Mouse (Mus musculus): Measurements from ENCODE around the gene Pomt2. TPM values are rescaled to one million over a fixed set of nuclear protein-coding genes. Genes with fewer than 3 reads are reported as not detected.
A peak's percentile ranks its signal among the peaks of the same experiment; 100 is the strongest.

Pomt2 gene
- total RNA-seq, 1 experiment from 2014 or later, result 7.9 TPM

DNA sequence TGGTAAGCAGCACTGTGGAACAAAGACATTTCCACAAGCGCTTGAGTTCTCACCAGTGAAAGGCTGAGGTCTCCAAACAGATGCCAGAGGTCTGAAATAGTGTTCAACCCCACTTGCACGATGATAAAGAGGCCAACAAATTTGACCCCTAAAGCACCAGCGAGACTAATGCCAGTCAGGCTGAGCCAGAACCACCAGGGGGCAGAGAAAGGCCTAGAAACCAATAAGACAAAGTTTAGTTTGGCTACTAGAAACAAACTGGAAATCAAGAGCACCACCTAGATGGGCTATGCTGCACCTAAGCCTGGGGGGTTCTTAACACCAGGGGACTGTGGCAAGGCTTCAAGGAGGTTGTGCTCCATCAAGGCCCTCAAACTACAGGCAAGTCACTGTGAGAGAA, 16.1 kb downstream of the Pomt2 start:
- ATAC-seq (replicated peaks; ENCODE audit: low read depth, poor library complexity, severe bottlenecking), result peak; percentile 65

DNA sequence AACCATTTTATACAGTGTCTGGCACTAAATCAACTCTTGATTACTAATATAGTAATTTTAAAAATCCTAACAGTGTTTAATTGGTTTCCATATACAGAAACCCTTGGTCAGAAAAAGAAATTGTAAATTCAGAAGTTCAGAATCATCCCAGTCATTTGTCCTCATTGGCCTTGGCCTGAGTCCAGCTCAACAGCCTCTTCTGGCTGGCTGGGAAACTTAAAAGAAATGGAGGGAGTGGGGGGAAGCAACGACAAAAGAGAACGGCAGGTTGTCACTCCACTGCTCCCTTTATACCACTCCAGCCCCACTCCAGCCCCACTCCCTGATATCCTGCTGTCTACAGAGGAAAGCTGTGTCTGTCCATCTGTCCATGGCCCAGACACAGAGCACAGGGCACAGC, 16.6 kb downstream of the Pomt2 start:
- no peak for ATAC-seq (replicated peaks; ENCODE audit: low read depth, poor library complexity, severe bottlenecking)

DNA sequence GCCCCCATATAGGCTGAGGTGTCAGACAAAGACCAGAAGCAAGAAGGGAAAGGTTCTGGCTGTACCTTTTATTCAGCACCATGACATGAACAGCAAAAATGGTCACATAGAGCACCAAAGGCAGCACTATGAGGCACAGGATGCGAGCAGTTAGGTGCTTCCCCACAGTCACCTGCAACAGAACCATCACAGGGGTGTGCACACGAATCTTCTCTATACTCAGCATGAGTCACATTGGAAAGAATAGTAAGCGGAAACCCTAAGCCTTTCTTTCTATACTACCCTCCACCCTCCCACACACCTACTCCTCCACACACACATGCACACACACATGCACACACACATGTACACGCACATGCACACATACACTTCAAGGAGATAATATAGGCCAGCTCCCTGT, 17.5 kb downstream of the Pomt2 start:
- no peak for ATAC-seq (replicated peaks; ENCODE audit: low read depth, poor library complexity, severe bottlenecking)

DNA sequence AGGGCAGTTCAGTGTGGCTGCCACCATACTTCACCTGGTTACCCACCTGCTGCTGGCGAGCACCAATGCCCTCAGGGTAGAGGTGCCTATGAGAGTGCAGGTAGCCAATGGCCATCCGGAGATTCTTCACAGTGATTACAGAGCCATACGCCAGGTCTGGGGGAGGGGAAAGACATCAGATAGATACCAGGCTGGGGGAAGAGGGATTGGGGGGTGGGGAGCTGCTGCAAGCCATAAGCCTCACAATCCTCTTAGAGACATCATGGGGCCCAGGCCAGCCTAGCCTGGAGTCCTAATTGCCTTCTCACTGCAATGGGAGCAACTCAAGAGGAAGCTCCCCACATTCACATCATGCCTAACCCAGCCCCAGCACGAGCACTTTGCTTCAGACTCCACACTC, 20.5 kb downstream of the Pomt2 start:
- no peak for ATAC-seq (replicated peaks; ENCODE audit: low read depth, poor library complexity, severe bottlenecking)

DNA sequence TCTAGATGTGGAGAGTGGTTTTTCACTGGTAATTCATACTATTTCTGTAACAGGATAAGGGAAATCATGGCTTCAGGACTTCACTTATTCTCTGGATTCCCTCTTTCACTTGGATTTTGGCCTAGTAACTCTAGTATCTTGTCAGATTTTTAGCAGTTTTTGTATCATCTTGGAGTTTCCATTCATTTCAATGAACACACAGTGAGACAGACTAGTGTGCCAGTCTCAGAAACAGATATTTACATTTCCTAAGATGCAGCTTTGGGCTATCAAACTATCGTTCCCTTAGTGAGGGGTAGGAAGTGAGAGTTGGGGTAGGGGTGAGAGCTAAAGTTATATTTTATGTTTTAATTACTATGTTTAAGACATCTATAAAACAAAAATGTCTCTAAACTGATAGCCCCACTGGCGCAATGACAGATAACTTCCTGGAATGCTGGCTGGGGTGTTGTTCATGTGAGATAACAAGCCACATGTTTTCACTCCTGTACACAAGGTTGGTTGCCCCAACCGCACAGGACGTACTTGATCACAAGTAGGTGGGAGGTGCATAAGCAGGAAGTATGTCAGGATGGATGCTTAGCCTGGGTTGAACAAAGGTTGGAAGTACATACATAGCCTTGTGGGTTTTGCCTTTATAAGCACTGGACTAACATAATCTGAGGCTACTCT, 25.7 kb downstream of the Pomt2 start:
- no peak; the same call in 1 of the 2 replicates for ATAC-seq (replicated peaks; ENCODE audit: low read depth, poor library complexity, severe bottlenecking)

DNA sequence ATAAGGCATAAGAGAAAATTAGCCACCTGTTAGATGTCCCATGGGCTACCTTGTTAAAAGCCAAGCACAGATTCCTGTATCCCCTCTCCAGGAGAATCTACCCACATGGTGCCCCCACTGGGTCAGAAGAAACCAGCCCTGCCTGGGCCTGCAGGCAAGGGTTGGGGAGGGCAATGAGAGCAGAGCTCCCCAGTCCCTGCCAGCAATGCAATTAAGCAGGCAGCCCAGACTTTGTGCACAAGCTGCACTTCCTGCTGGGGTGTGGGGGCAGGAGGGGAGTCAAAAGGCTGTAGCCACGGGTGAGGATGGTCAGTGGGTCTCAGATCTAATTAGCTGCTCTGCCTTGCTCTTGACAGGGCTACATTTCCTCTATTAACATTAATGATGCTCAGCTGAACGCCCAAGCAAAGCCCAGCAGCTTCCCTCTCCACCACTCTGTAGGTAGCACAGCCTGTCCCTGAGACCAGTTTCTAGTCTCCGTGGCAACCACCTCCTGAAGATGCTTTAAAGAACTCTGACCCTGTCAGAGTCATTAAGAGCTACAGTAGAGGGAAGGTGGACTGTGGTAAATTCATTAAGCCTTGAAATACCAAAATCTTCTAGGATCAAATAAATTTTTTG, 40.3 kb downstream of the Pomt2 start:
- no peak for ATAC-seq (replicated peaks; ENCODE audit: low read depth, poor library complexity, severe bottlenecking)

DNA sequence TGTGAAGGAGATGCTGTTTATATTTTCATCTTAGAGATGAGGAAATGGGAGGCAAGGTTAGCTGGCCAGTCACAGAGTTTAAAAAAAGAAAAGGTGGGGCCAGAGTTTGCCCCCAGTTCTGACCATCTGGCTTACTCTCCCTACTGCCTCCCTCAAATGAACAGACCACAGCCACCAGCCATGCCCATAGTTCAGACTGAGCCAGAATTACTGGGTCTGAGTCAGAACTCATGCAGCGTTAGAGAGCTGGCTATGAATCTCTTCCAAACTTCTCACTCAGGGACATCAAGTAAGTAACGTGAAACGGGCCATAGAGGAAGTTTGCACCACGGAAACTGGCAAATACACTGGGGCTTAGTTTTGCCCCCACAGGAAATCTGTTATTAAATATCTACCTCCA, 43.0 kb downstream of the Pomt2 start:
- ATAC-seq (replicated peaks; ENCODE audit: low read depth, poor library complexity, severe bottlenecking), result no peak

DNA sequence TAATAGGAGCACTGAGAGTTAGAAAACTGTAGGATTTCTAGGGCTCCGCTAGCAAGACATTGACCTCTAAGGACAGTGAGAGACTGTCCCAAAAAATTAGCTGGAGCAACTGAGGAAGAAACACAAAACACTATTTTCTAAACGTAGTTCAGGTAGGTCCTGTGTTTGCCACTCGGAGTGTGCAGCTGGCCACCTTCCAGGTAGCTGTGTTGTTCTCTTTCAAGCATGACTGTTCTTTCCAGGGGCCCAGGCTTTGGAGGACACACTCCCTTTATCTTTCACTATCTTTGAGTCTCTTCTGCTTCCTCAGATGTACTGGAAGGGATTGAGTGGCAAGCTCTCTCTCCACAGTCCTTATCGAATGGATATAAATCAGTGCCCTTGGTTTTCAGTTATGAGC, 44.3 kb downstream of the Pomt2 start:
- ATAC-seq (replicated peaks; ENCODE audit: low read depth, poor library complexity, severe bottlenecking), result no peak

DNA sequence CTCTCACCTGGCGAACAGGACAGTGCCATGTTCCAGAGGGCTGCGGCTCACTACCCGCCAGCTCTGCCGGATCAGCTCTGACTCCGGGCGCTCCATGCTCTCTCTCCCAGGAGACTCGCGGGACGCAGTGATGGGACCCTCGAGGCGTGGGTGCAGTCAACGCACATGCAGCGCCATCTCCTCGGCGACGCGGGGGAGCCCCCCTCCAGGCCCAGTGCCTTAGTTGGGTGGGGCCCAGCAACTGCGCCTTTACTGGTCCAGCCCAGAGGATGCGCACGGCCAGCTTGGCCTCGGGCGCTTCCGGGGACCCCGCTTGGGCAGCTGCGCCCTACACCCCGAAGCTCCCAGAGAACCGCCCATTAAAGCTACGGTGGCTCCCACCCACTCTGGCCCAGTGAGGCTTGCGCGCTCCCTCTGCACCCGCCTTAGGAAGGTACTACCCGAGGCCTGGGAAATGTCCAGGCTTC, 45.6 kb downstream of the Pomt2 start, which contains the start of gene Ngb:
TSS of gene Ngb (minus strand) at position 375 of the 467 bp plus-strand sequence.
- no peak; the same call in 1 of the 2 replicates for ATAC-seq (replicated peaks; ENCODE audit: low read depth, poor library complexity, severe bottlenecking)

DNA sequence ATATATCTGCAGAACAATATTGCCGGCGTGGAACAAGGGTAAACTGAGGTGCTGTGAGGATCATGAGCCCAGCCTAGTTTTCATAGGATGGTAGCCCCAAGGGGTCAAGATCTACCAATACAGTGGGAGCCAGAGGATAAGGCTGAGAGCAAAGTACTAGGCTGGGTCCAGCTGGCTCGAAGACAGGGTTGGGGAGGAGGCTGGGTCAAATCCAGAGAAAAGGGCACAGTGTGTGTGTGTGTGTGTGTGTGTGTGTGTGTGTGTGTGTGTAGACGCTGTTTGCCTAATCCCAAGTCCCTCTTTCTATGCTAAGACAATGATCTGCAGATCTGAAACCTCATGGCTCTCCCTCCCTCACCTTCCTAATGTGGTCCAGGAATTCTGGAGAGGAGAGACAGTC, 47.4 kb downstream of the Pomt2 start:
- no peak for ATAC-seq (replicated peaks; ENCODE audit: low read depth, poor library complexity, severe bottlenecking)

DNA sequence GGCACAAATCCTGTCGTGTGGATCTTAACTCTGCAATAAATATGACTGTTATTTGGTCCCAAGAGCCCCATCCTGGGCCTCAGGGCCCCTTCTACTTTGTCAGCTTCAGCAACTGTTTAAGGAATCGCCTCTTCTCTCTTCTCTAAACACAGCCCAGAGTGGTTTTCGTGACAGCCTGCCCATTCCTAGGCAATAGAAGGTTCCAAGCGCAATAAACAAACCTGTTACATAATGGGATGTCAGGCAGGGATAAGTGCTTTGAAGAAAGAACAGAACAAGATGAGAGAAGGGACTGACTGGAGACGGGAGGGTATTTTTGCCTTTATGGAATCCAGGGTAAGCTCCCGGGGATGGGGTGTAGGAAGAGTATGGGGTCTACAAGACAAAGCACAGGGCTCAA, 54.1 kb downstream of the Pomt2 start:
- ATAC-seq (replicated peaks; ENCODE audit: low read depth, poor library complexity, severe bottlenecking), result no peak

DNA sequence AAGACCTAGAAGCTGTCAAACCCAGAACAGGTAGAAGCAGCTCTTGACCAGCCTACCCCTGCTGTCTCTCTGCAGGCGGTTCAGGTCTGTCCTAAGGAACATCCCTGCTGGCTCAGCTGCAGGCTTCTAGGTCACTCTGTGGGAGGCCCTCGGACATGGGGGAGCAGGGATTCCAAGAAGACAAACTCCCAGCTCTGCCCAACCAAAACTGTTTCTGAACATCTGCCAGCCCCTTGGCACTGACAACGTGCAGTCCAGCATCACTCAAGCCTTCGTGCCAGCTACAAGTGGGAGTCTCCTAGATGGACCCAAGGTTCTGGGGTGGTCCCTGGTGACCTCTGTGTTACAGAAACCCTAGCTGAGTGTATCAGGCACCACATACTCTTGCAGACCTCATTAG, 54.5 kb downstream of the Pomt2 start:
- no peak for ATAC-seq (replicated peaks; ENCODE audit: low read depth, poor library complexity, severe bottlenecking)

DNA sequence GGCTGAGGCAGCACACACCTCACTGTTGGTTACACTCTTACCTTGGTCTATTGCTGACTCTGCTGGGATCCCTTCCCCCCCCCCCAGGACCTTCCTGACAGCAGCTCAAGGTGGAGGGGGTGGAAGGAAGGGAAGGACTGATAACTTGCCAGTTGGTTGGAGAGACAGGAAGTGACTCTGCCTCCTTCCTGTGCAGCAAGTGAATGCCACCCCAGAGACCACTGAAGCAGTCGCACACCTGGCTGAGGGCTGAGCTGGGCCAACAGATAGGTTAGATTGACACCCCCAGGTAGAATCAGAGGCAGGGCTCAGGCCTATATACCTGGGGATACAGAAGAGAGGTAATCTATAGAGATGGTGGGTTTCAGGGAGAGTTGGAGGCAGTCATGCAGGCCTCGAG, 55.9 kb downstream of the Pomt2 start:
- ATAC-seq (replicated peaks; ENCODE audit: low read depth, poor library complexity, severe bottlenecking), result no peak

DNA sequence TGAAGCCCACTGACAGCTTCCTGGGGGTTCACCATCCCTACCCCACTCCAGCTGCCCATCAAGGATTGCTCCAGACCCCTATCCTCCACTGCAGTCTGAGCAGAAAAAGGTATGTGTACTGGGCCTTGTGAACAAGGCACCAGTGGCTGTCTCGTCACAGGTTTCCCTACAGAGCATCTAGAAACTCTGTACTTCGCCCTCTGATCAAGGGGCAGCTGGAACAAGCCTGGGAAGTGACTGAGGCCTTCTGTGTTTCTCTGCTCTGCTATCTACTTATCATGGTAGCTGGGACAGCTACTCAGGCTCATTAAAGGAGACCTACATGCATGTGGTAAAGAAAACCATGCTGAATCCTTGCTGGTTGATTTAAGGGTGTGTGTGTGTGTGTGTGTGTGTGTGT, 58.1 kb downstream of the Pomt2 start:
- ATAC-seq (replicated peaks; ENCODE audit: low read depth, poor library complexity, severe bottlenecking), result no peak

DNA sequence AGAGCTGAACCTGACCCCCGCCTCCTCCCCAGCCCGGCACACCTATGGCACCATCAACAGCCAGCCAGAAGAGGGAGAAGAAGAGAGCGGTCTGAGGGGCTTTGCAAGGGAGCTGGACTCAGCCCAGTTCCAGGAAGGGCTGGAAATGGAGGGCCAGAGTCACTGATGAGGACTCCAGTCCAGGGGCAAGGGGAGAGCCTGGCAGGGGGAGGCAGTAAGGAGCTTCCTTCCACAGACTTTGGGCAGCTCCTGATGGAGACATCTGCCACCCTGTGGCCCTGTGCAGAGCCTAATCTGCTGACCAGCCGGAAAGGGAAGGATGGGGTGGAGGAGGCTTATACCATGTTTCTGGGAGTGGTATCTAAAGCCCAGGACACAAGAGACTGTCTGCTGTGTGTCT, 58.5 kb downstream of the Pomt2 start:
- ATAC-seq (replicated peaks; ENCODE audit: low read depth, poor library complexity, severe bottlenecking), result no peak

DNA sequence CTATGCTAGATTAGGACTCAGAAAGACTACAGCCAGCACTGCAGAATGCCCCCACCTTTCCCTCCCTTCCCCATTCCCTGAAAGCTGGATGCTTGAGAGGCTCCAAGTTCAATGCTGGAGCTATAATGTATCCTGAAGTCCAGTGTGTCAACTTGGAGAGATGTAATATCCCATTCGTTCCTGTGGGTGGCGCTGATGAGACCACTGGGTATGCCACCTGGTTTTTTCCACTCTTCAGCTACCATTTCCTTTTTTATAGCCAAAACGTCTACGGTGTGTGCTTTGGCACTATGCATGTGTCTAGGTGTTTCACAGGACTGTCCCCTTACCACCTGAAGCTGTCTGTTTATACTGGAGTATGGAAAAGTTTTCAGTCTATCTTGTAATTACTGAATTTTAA, 59.4 kb downstream of the Pomt2 start:
- ATAC-seq (replicated peaks; ENCODE audit: low read depth, poor library complexity, severe bottlenecking), result no peak

DNA sequence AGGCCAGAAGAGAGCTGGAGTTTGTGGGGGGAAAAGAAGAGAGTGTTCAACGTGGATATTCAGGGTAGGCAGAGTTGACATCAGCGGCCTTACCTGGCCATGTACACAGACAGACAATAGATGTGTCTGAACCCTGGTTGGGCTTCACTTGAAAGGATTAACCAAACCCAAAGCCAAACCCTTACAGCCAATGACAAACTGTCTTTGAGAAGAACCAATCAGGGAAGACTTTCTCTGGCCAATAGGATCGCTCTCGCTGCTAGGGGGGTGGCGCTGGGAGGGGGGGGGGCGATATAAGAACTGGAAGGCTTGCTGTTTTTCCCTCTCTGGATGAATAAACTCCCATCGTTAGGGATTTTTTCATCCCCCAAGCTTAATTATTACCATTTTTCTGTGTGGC, 60.5 kb downstream of the Pomt2 start:
- ATAC-seq (replicated peaks; ENCODE audit: low read depth, poor library complexity, severe bottlenecking), result no peak

DNA sequence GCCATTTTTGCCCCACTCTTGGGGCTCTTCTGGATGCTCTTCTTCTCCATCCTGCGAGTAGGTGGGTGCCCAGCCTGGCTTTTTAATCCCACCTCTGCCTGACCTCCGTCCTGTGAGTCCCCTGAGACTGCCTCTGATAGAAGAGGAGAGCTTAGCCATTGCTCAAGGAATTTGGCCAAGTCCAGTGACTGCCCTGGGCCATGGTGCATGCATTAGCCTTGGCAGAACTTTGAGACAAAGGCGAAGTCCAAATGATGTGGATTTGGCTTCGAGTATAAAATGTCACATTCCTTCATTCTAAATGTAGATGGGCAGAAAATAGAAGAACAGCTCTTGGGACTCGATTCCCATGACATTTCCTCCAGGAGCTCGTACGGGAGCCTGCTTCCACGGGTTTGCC, 65.0 kb downstream of the Pomt2 start:
- no peak for ATAC-seq (replicated peaks; ENCODE audit: low read depth, poor library complexity, severe bottlenecking)

DNA sequence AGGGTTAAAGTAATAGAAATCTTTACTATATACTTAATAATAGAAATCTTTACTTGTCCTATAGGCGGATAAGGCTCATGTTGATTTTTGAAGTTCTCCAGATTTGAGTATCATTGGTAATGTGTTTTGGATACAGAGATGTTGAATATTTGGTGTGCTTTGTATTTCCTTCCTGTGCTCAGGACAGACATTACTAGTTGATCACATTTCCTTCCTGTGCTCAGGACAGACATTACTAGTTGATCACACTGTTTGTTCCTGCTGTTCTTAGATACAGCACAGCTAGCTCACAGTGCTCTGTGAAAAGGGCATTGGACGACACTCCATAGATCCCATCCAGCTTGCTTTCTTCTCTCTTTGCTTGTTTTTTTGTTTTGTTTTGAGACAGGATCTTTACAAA, 71.2 kb downstream of the Pomt2 start:
- ATAC-seq (replicated peaks; ENCODE audit: low read depth, poor library complexity, severe bottlenecking), result no peak

DNA sequence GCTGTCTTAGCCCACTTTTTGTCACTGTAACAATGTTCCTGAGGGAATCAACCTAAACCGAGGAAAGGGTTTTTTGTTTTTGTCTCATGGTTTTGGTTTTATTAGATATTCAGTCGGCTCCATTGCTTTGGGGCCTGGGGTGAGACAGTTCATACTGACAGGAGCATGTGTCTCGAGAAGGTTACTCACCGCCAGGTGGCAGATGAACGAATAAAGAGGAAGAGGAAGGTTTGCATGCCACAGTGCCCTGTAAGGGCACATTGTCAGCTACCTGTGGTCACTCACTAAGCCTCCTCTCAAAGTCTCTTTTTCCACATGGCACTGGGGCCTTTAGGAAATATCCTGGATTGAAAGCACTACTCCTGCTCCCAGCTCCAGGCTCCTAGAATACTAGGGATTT, 77.2 kb downstream of the Pomt2 start:
- ATAC-seq (replicated peaks; ENCODE audit: low read depth, poor library complexity, severe bottlenecking), result no peak

DNA sequence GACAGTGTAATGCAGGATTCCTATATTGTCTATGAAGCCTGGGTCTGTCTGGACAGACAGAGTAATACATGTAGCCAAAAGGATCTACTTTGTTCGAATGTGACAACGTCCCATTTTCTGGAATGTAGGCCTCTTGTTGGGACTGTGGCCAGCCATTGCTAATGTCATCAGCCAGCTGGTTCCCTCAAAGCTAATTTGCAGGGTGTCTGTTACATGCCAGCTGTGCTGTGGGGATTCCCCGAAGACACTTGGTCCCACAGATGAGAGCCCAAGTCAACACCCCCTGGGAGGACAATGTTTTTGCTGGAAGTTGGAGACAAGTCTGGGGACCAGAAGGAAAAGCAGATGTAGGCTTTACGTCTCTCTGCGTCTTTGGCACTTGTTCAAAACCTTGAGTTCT, 81.3 kb downstream of the Pomt2 start:
- no peak for ATAC-seq (replicated peaks; ENCODE audit: low read depth, poor library complexity, severe bottlenecking)

DNA sequence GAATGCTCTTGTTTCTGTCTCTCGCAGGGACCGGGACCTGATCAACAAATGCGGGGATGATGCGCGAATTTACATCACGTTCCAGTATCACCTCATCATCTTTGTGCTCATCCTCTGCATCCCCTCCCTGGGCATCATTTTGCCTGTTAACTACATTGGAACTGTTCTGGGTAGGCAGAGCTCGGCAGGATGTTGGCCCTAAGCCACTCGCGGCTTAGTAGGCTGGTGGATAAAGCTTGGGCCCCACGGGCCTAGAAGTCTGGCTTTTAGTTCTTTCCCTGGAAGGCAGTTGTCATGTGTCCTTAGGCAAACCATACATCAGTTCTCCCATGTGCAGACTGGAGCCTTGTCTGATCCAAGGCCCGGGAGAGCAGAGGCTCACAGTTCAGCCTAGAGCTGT, 82.3 kb downstream of the Pomt2 start:
- no peak for ATAC-seq (replicated peaks; ENCODE audit: low read depth, poor library complexity, severe bottlenecking)
